Mouse (Mus musculus): ENCODE measurements around the gene Ankrd55. TPM values are rescaled to one million over a fixed set of nuclear protein-coding genes. Genes with fewer than 3 reads are reported as not detected.
A peak's percentile ranks its signal among the peaks of the same experiment; 100 is the strongest.

Gene Ankrd55
- polyA plus RNA-seq, 1 experiment from 2014 or later, result 1.1 TPM

DNA sequence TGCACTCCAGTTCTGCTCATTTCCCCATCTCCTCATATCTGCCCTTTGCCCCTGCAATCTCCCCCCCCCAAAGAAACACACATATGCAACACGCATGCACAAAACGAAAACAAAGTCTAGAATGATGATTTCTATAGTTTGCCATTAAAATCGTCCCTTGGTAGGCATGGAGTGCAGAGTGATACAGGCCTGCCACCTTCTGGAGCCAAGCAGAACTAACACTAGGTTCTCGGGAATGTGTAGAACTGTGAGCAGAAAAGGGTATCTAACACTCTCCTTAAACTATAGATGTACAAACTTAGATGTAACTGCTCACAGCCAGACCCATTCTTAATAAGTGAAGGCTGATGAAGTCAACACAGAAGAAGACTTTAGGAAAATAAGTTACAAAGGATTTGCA lies 23.6 kb upstream of the Ankrd55 start:
- ATAC-seq (ENCODE audit: insufficient number of reproducible peaks, low FRiP score, low TSS enrichment, low read depth), result no peak
- 10% methylated on average over 4 of the region's 4 CpGs for WGBS

GRCm38 (mm10) chr13:112271901-112272537 lies 16.2 kb upstream of the Ankrd55 start:
- ATAC-seq (ENCODE audit: insufficient number of reproducible peaks, low FRiP score, low TSS enrichment, low read depth), result peak; percentile 34; the same call in 1 of the 2 replicates
- Histone ChIP-seq H3K4me2 (replicated peaks) (no peak overlapping the region), H3K4me1 (0 out of 2 replicates have a peak, but pooled peaks cover 12% of the 10 kb centered on the region), H3K27me3 (no peaks in the 10 kb centered on the region), H3K9me3 (replicated peaks) (no peaks in the 10 kb centered on the region), H3K36me3 (no peaks in the 10 kb centered on the region), H3K9ac (no peak overlapping the region), H3K27ac (replicated peaks) (no peak overlapping the region), H3K4me3 (replicated peaks) (no peak overlapping the region)
- WGBS, result 29% methylated on average over 5 of the region's 5 CpGs

More for the DNA sequence above, 23.6 kb upstream of the Ankrd55 start:
- 0 out of 2 replicates have a peak, but pooled peaks cover 4% of the 10 kb centered on the region for H3K27me3 ChIP-seq
- no peak overlapping the region for H3K4me2 ChIP-seq (replicated peaks)
- H3K9me3 ChIP-seq (replicated peaks), result no peaks in the 10 kb centered on the region
- no peak overlapping the region for H3K4me3 ChIP-seq (replicated peaks)
- no peaks in the 10 kb centered on the region for H3K4me1 ChIP-seq
- no peaks in the 10 kb centered on the region for H3K36me3 ChIP-seq
- no peak overlapping the region for H3K9ac ChIP-seq
- H3K27ac ChIP-seq (replicated peaks), result no peak overlapping the region

GRCm38 (mm10) chr13:112274636-112275035 lies 13.6 kb upstream of the Ankrd55 start:
- no peak overlapping the region for H3K27ac ChIP-seq (replicated peaks)

DNA sequence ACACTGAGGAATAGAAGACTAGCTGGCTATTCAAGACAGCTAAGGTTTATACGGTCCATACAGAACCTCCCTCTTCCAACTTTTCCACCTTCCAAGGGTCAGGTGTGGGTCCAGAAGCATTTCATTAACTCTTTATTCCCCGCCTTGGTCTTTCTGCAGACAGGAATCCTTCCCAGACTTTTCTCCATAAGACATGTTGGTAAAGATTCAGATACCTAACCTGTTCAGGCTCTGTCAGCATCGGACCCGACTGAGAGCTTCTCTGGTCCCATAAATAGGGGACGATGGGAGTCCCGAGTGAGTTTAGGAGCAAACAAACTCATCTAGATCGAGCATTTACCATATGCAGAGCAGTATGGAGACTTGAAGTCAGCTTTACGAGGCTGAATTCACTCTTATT lies 12.3 kb upstream of the Ankrd55 start:
- no peak overlapping the region for H3K27ac ChIP-seq (replicated peaks)
- ATAC-seq (ENCODE audit: insufficient number of reproducible peaks, low FRiP score, low TSS enrichment, low read depth), result no peak
- no peak overlapping the region for H3K4me3 ChIP-seq (replicated peaks)
- no peak overlapping the region for H3K9ac ChIP-seq
- H3K27me3 ChIP-seq, result no peaks in the 10 kb centered on the region
- no peaks in the 10 kb centered on the region for H3K36me3 ChIP-seq
- no peaks in the 10 kb centered on the region for H3K9me3 ChIP-seq (replicated peaks)
- WGBS, result 85% methylated on average over 8 of the region's 8 CpGs
- no peak overlapping the region for H3K4me2 ChIP-seq (replicated peaks)
- 0 out of 2 replicates have a peak, but pooled peaks cover 12% of the 10 kb centered on the region for H3K4me1 ChIP-seq

More at GRCm38 (mm10) chr13:112274636-112275035, 13.6 kb upstream of the Ankrd55 start:
- H3K9ac ChIP-seq, result no peak overlapping the region
- ATAC-seq (ENCODE audit: insufficient number of reproducible peaks, low FRiP score, low TSS enrichment, low read depth), result no peak
- no peaks in the 10 kb centered on the region for H3K36me3 ChIP-seq
- no peaks in the 10 kb centered on the region for H3K27me3 ChIP-seq
- 0 out of 2 replicates have a peak, but pooled peaks cover 12% of the 10 kb centered on the region for H3K4me1 ChIP-seq
- no peak overlapping the region for H3K4me3 ChIP-seq (replicated peaks)
- H3K9me3 ChIP-seq (replicated peaks), result no peaks in the 10 kb centered on the region
- H3K4me2 ChIP-seq (replicated peaks), result no peak overlapping the region
- WGBS, result 54% methylated on average over 3 of the region's 3 CpGs

DNA sequence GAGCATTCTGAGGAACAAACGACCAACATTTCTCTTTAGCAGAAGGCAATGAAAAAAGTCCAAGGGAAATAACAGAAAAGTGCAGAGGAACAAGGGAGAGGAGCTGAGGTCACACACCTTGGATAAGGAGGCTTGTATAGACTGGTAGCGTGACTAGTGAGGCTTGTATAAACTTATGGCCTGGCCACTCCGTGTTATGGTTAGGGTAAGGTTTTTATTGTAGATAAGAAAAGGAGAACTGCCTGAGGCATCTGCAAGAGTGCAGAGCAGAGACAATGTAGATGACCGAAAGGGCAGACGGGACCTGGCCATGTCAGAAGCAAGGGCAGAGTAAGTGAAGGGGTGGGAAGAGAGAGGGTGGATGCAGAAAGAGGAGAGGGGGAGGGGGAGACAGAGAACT lies 10.7 kb upstream of the Ankrd55 start:
- Histone ChIP-seq H3K36me3 (no peaks in the 10 kb centered on the region), H3K9ac (no peak overlapping the region), H3K4me1 (0 out of 2 replicates have a peak, but pooled peaks cover 12% of the 10 kb centered on the region), H3K9me3 (replicated peaks) (no peaks in the 10 kb centered on the region), H3K27me3 (no peaks in the 10 kb centered on the region), H3K27ac (replicated peaks) (no peak overlapping the region), H3K4me2 (replicated peaks) (no peak overlapping the region), H3K4me3 (replicated peaks) (no peak overlapping the region)
- WGBS, result 75% methylated on average over 5 of the region's 5 CpGs
- ATAC-seq (ENCODE audit: insufficient number of reproducible peaks, low FRiP score, low TSS enrichment, low read depth), result no peak

DNA sequence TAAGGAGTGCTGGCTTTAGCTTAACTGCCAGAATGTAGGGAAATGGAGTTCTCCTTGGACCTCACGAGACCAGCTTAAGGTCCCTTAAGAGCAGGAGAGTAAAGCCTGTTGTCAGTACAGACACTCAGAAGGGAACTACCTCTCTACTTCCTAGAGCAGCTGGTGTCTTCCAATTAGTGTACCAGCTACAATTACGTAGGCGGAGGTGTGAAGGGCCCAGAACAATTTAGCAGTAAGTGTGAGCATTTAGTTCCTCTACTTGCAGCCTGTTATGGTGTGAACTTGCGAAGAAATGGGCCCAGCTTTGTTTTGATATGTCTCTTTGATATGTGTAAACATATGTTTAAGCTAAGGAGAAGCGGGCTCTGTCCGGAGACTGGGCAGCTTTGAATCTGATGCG lies 10.0 kb upstream of the Ankrd55 start:
- H3K4me3 ChIP-seq (replicated peaks), result no peak overlapping the region
- H3K9me3 ChIP-seq (replicated peaks), result no peaks in the 10 kb centered on the region
- no peaks in the 10 kb centered on the region for H3K36me3 ChIP-seq
- no peak overlapping the region for H3K9ac ChIP-seq
- 0 out of 2 replicates have a peak, but pooled peaks cover 12% of the 10 kb centered on the region for H3K4me1 ChIP-seq
- no peaks in the 10 kb centered on the region for H3K27me3 ChIP-seq
- no peak overlapping the region for H3K4me2 ChIP-seq (replicated peaks)
- no peak overlapping the region for H3K27ac ChIP-seq (replicated peaks)
- ATAC-seq (ENCODE audit: insufficient number of reproducible peaks, low FRiP score, low TSS enrichment, low read depth), result no peak
- 80% methylated on average over 7 of the region's 7 CpGs for WGBS

DNA sequence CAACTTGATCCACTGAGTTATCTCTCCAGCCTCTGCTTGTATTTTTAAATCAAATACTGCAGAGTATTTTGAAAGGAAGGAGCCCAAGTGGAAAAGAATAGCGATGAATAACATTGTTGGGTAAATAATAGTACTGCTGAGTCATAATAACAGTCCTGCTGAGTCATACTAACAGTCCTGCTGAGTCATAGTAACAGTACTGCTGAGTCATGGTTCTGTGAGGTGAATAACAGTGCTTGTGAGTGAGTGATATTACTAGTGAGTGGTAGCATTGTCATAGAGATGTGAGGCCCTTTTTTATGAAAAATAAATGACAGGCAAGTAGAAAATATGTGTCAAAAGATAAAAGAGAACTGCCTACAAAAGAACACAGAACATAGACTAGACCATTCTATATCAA lies 1.1 kb upstream of the Ankrd55 start:
- Histone ChIP-seq H3K27me3 (no peaks in the 10 kb centered on the region), H3K4me2 (replicated peaks) (no peak overlapping the region), H3K9ac (no peak overlapping the region), H3K27ac (replicated peaks) (no peak overlapping the region), H3K9me3 (replicated peaks) (no peaks in the 10 kb centered on the region), H3K4me3 (replicated peaks) (no peak overlapping the region), H3K4me1 (peaks cover 10% of the 10 kb centered on the region), H3K36me3 (no peaks in the 10 kb centered on the region)
- no peak for ATAC-seq (ENCODE audit: insufficient number of reproducible peaks, low FRiP score, low TSS enrichment, low read depth)
- 88% methylated on average over 1 of the region's 1 CpGs for WGBS

DNA sequence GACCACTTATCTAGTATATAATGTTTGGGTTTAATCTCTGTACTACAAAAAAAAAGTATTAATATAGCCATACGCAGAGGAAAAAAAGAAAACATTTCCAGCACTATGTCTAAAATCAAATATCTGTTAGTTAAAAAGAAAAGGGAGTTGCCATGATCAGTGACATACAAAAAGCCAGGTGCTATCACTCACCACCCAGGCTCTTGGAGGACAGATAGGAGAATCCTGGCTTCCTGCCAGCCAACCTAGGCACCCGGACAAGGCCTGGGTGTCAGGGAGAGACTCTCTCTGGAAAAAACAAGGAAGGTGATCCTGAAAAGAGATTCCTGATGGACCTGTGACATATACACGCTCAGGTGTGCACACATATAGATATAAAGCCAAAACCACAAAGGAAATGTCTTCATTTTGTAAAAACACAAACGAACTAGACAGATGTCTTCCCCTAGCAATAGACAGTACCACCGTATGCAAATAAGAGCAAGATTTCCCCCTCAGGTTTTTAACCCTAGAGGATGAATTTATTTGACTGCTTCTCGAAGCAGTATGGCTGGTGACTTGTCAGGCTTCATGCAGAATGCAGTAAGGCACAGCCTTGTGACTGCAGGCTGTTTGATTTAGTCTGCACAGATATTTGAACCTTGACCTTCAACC lies 553 bp upstream of the Ankrd55 start:
- H3K9ac ChIP-seq, result no peak overlapping the region
- ATAC-seq (ENCODE audit: insufficient number of reproducible peaks, low FRiP score, low TSS enrichment, low read depth), result no peak
- no peak overlapping the region; the same call in 1 of the 2 replicates for H3K4me3 ChIP-seq (replicated peaks)
- 44% methylated on average over 6 of the region's 6 CpGs for WGBS
- H3K9me3 ChIP-seq (replicated peaks), result no peaks in the 10 kb centered on the region
- H3K4me2 ChIP-seq (replicated peaks), result peak overlapping the region; percentile 48
- no peaks in the 10 kb centered on the region for H3K36me3 ChIP-seq
- peaks cover 10% of the 10 kb centered on the region for H3K4me1 ChIP-seq
- H3K27ac ChIP-seq (replicated peaks), result no peak overlapping the region
- H3K27me3 ChIP-seq, result no peaks in the 10 kb centered on the region

DNA sequence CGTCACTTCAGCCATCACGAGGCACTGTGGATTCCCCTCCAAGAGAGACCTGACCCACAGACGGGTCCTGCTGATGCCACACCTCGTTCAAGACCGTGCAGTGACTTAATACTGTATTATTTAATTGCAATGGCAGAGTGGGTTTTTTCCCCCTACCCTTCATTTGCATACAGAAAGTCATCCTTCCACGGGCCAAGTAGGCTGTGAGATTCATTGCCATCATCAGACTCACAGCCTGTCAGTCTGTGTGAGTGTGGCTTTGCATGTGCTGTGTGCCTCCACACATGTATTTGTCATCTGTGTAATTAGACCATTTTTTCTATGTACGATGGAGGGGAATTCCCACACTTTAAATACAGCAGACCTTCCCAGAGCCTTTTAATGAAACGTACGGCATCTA lies 1.1 kb downstream of the Ankrd55 start:
- no peak overlapping the region for H3K4me3 ChIP-seq (replicated peaks)
- 62% methylated on average over 9 of the region's 9 CpGs for WGBS
- no peak overlapping the region for H3K4me2 ChIP-seq (replicated peaks)
- H3K9me3 ChIP-seq (replicated peaks), result no peaks in the 10 kb centered on the region
- no peaks in the 10 kb centered on the region for H3K27me3 ChIP-seq
- H3K4me1 ChIP-seq, result peaks cover 10% of the 10 kb centered on the region
- ATAC-seq (ENCODE audit: insufficient number of reproducible peaks, low FRiP score, low TSS enrichment, low read depth), result no peak
- no peaks in the 10 kb centered on the region for H3K36me3 ChIP-seq
- H3K9ac ChIP-seq, result no peak overlapping the region
- H3K27ac ChIP-seq (replicated peaks), result no peak overlapping the region

- Histone ChIP-seq H3K27ac (replicated peaks) (no peak overlapping the region), H3K27me3 (no peaks in the 10 kb centered on the region), H3K9me3 (replicated peaks) (no peaks in the 10 kb centered on the region), H3K9ac (no peak overlapping the region), H3K4me2 (replicated peaks) (no peak overlapping the region), H3K36me3 (no peaks in the 10 kb centered on the region), H3K4me3 (replicated peaks) (no peak overlapping the region), H3K4me1 (peaks cover 10% of the 10 kb centered on the region)
- no peak for ATAC-seq (ENCODE audit: insufficient number of reproducible peaks, low FRiP score, low TSS enrichment, low read depth)
- 59% methylated on average over 4 of the region's 4 CpGs for WGBS
These were observed 1.7 kb downstream of the Ankrd55 start for GRCm38 (mm10) chr13:112289981-112290380.

GRCm38 (mm10) chr13:112292489-112292888 lies 4.2 kb downstream of the Ankrd55 start:
- ATAC-seq (ENCODE audit: insufficient number of reproducible peaks, low FRiP score, low TSS enrichment, low read depth), result no peak
- Histone ChIP-seq H3K9ac (no peak overlapping the region), H3K27me3 (no peaks in the 10 kb centered on the region), H3K4me2 (replicated peaks) (no peak overlapping the region), H3K9me3 (replicated peaks) (no peaks in the 10 kb centered on the region), H3K4me3 (replicated peaks) (no peak overlapping the region), H3K36me3 (no peaks in the 10 kb centered on the region), H3K27ac (replicated peaks) (no peak overlapping the region), H3K4me1 (peaks cover 10% of the 10 kb centered on the region)
- WGBS, result 56% methylated on average over 4 of the region's 4 CpGs

Data from embryonic facial prominence, embryonic 15.5 days (tissue).